Mouse (Mus musculus): ENCODE measurements around the gene 1700017B05Rik.
"Not testable (repeated sequence)": the region's sequence is repeated elsewhere in the genome, so short reads cannot be mapped to it uniquely, and the experiment has no call there.

DNA sequence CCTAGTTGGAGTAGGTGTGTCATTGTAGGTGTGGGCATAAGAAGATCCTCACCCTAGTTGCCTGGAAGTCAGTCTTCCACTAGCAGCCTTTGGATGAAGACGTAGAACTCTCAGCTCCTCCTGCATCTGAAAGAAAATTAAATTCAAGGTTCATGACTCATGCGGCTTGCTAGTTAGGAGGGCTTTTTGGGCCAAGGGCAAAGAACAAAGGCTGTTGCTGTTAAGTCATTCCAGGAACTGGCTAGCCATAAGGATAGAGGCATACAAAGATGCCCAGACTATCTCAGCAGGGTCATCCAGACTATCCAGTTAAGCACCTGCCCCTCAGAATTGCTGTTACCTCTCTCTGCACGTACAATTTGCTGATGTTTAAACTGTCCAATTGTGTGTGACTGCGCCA lies 42.3 kb upstream of the 1700017B05Rik start:
- not testable (repeated sequence) for TF ChIP-seq CTCF (IDR thresholded peaks at IDR 0.05); POLR2A (IDR thresholded peaks at IDR 0.05; ENCODE audit: insufficient read depth, low read depth, low read length)
